Mouse (Mus musculus): ENCODE measurements at regions not wholly inside any gene's neighbourhood (a gene's known extent, or its start where the extent isn't known, plus 50 kb on each side); places are given as distances from the start of the nearest gene placed in this dataset.

DNA sequence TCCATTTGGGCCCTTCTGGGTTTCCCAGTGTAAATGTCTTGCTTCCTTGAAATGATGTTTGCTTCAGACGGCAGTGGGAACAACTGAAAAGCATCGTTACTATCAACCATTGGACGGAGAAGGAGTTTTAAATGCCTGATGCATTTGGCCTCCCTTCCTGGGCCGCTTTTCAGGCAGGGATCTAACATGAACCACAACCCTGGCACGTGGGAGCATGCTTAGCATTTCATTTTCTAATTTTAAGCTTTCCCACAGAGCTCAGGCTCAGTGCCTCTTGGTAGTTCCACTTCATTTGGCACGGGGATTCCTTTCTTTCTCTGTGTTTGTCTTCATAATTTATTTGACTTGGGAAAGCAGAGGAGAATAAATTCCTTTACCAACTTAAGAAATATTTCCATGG is 406.6 kb upstream of the Nbea start:
- Histone ChIP-seq H3K9ac (replicated peaks; ENCODE audit: low read depth, low read length) (no peak overlapping the region), H3K36me3 (replicated peaks; ENCODE audit: control insufficient read depth, insufficient read depth, low read length) (no peaks in the 10 kb centered on the region), H3K4me2 (ENCODE audit: low read depth, low read length) (no peak overlapping the region), H3K27ac (ENCODE audit: low read depth) (no peak overlapping the region), H3K27me3 (ENCODE audit: control insufficient read depth, insufficient read depth, low read length) (no peaks in the 10 kb centered on the region), H3K9me3 (replicated peaks; ENCODE audit: control insufficient read depth, low read length) (no peaks in the 10 kb centered on the region), H3K4me3 (ENCODE audit: low read depth, low read length) (no peak overlapping the region), H3K4me1 (ENCODE audit: control insufficient read depth, insufficient read depth) (no peaks in the 10 kb centered on the region)
- 55% methylated on average over 6 of the region's 6 CpGs for WGBS
- TF ChIP-seq CTCF (IDR thresholded peaks at IDR 0.05; ENCODE audit: low read depth) (no peak), EP300 (IDR thresholded peaks at IDR 0.05; ENCODE audit: low read depth) (no peak)
- ATAC-seq (ENCODE audit: insufficient read depth, low read depth) (no peak), DNase-seq (ENCODE audit: low spot score) (no peak)

DNA sequence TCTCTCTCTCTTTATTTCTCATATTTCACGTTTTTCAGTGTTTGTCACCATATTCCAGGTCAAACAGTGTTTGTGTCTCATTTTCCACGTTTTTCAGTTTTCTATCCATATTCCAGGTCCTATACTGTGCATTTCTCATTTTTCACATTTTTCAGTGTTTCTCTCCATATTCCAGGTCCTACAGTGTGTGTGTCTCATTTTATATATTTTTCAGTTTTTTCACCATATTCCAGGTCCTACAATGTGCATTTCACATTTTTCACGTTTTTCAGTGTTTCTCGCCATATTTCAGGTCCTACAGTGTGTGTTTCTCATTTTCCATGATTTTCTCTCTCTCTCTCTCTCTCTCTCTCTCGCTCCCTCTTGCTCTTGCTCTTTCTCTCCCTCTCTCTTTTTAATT is 391.9 kb upstream of the Nbea start:
- DNase-seq (ENCODE audit: low spot score) (no peak), ATAC-seq (ENCODE audit: insufficient read depth, low read depth) (no peak)
- Histone ChIP-seq H3K9ac (replicated peaks; ENCODE audit: low read depth, low read length) (no peak overlapping the region), H3K4me3 (ENCODE audit: low read depth, low read length) (no peak overlapping the region), H3K9me3 (replicated peaks; ENCODE audit: control insufficient read depth, low read length) (0 out of 2 replicates have a peak, but pooled peaks cover 5% of the 10 kb centered on the region), H3K27me3 (ENCODE audit: control insufficient read depth, insufficient read depth, low read length) (no peaks in the 10 kb centered on the region), H3K27ac (ENCODE audit: low read depth) (no peak overlapping the region), H3K36me3 (replicated peaks; ENCODE audit: control insufficient read depth, insufficient read depth, low read length) (no peaks in the 10 kb centered on the region), H3K4me1 (ENCODE audit: control insufficient read depth, insufficient read depth) (no peaks in the 10 kb centered on the region), H3K4me2 (ENCODE audit: low read depth, low read length) (no peak overlapping the region)
- 59% methylated on average over 5 of the region's 5 CpGs for WGBS
- TF ChIP-seq EP300 (IDR thresholded peaks at IDR 0.05; ENCODE audit: low read depth) (no peak), CTCF (IDR thresholded peaks at IDR 0.05; ENCODE audit: low read depth) (no peak)

DNA sequence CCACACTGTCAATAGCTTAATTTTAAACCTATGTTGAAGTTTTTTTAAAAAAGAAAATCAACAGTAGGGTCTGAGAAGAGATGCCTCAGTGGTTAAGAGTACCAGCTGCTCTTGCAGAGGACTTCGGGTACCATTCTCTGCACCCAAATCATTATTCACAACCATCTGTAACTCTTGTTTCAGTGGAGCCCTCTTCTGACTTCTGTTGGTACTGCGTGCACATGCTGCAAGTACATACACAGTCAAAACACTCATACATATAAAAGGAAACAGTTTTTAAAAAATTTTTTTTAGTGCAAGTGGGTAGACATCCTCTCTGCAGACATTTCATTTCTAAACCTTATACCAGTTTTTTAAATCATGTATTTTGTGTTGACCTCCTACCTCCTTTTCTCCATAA is 352.7 kb upstream of the Nbea start:
- ATAC-seq (ENCODE audit: insufficient read depth, low read depth) (no peak), DNase-seq (ENCODE audit: low spot score) (no peak)
- H3K9me3 ChIP-seq (replicated peaks; ENCODE audit: control insufficient read depth, low read length) = no peaks in the 10 kb centered on the region
- 73% methylated on average over 2 of the region's 2 CpGs for WGBS
- H3K4me1 ChIP-seq (ENCODE audit: control insufficient read depth, insufficient read depth) = no peaks in the 10 kb centered on the region
- no peak overlapping the region for H3K4me2 ChIP-seq (ENCODE audit: low read depth, low read length)
- H3K9ac ChIP-seq (replicated peaks; ENCODE audit: low read depth, low read length) = no peak overlapping the region
- no peaks in the 10 kb centered on the region for H3K36me3 ChIP-seq (replicated peaks; ENCODE audit: control insufficient read depth, insufficient read depth, low read length)
- no peak overlapping the region for H3K4me3 ChIP-seq (ENCODE audit: low read depth, low read length)
- no peak overlapping the region for H3K27ac ChIP-seq (ENCODE audit: low read depth)
- no peak for TF ChIP-seq EP300 (IDR thresholded peaks at IDR 0.05; ENCODE audit: low read depth)
- TF ChIP-seq CTCF (IDR thresholded peaks at IDR 0.05; ENCODE audit: low read depth) = no peak
- H3K27me3 ChIP-seq (ENCODE audit: control insufficient read depth, insufficient read depth, low read length) = no peaks in the 10 kb centered on the region

DNA sequence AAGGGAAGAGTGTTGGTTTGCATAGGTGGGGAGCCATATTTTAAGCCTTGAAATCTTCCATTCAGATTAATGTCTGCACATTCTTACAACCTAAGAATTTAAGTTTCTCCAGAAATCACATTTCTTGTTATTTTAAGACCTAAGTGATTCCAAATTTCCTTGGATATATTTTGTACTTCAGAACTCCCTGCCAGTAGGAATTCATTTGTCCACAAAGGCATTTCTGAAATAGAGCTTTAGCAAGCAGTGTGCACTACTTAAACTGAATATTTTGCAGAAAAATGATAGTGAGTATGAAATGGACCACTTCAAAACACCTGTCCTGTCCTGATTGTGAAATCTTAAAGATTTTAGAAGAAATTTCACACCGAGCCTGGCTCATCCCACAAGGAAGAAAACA is 320.9 kb upstream of the Nbea start:
- no peak overlapping the region for H3K4me2 ChIP-seq (ENCODE audit: low read depth, low read length)
- no peak overlapping the region for H3K27ac ChIP-seq (ENCODE audit: low read depth)
- H3K27me3 ChIP-seq (ENCODE audit: control insufficient read depth, insufficient read depth, low read length) = no peaks in the 10 kb centered on the region
- ATAC-seq (ENCODE audit: insufficient read depth, low read depth) = no peak
- WGBS = 81% methylated on average over 1 of the region's 1 CpGs
- H3K4me3 ChIP-seq (ENCODE audit: low read depth, low read length) = no peak overlapping the region
- no peaks in the 10 kb centered on the region for H3K36me3 ChIP-seq (replicated peaks; ENCODE audit: control insufficient read depth, insufficient read depth, low read length)
- DNase-seq (ENCODE audit: low spot score) = no peak
- no peaks in the 10 kb centered on the region for H3K4me1 ChIP-seq (ENCODE audit: control insufficient read depth, insufficient read depth)
- 0 out of 2 replicates have a peak, but pooled peaks cover 5% of the 10 kb centered on the region for H3K9me3 ChIP-seq (replicated peaks; ENCODE audit: control insufficient read depth, low read length)
- no peak for TF ChIP-seq EP300 (IDR thresholded peaks at IDR 0.05; ENCODE audit: low read depth)
- TF ChIP-seq CTCF (IDR thresholded peaks at IDR 0.05; ENCODE audit: low read depth) = no peak
- no peak overlapping the region for H3K9ac ChIP-seq (replicated peaks; ENCODE audit: low read depth, low read length)

DNA sequence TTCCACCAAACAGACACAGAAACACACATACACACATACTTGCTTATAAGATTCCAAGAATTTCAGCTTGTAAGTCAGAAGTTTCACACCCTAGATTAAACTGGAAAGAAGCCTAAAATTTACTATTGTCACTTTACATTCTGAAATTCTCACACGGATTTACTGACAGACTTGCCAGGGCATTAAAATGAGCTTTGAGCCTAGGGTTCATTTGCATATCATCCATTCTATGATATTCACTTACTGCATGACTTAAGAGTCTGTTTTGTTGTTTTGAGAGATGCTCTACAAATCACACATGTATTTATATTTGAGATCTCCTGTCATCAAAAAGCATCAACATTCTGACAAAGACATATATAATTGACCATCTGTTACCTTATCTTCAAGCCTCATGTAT is 315.8 kb upstream of the Nbea start:
- H3K9ac ChIP-seq (replicated peaks; ENCODE audit: low read depth, low read length) = no peak overlapping the region
- no peak overlapping the region for H3K27ac ChIP-seq (ENCODE audit: low read depth)
- no peaks in the 10 kb centered on the region for H3K27me3 ChIP-seq (ENCODE audit: control insufficient read depth, insufficient read depth, low read length)
- H3K4me2 ChIP-seq (ENCODE audit: low read depth, low read length) = no peak overlapping the region
- H3K9me3 ChIP-seq (replicated peaks; ENCODE audit: control insufficient read depth, low read length) = no peaks in the 10 kb centered on the region
- no peaks in the 10 kb centered on the region for H3K4me1 ChIP-seq (ENCODE audit: control insufficient read depth, insufficient read depth)
- H3K4me3 ChIP-seq (ENCODE audit: low read depth, low read length) = no peak overlapping the region
- DNase-seq (ENCODE audit: low spot score) = no peak
- TF ChIP-seq CTCF (IDR thresholded peaks at IDR 0.05; ENCODE audit: low read depth) (no peak), EP300 (IDR thresholded peaks at IDR 0.05; ENCODE audit: low read depth) (no peak)
- ATAC-seq (ENCODE audit: insufficient read depth, low read depth) = no peak
- H3K36me3 ChIP-seq (replicated peaks; ENCODE audit: control insufficient read depth, insufficient read depth, low read length) = no peaks in the 10 kb centered on the region
- WGBS = 41% methylated on average over 1 of the region's 1 CpGs

DNA sequence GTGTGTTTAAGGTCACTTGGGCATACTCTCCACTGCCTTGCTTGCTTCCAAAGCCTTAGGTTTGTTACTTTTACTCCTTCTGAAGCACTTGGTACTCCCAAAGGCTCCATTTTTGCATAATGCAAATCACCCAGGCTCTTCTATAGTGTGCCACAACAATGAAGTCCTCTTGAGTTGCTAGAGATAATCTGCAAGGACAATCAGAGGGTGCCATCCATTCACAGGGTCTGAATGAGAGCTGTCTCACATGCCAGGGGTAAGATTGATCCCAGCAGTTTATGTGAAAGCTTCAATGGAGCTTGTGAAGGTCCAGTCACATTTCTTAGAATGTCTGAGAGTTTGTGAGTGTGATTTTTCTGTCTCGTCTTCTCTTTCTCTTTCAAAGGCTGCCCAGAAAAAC is 310.4 kb upstream of the Nbea start:
- H3K27me3 ChIP-seq (ENCODE audit: control insufficient read depth, insufficient read depth, low read length) = no peaks in the 10 kb centered on the region
- no peak overlapping the region for H3K9ac ChIP-seq (replicated peaks; ENCODE audit: low read depth, low read length)
- TF ChIP-seq CTCF (IDR thresholded peaks at IDR 0.05; ENCODE audit: low read depth) (no peak), EP300 (IDR thresholded peaks at IDR 0.05; ENCODE audit: low read depth) (no peak)
- no peaks in the 10 kb centered on the region for H3K36me3 ChIP-seq (replicated peaks; ENCODE audit: control insufficient read depth, insufficient read depth, low read length)
- 78% methylated on average over 1 of the region's 1 CpGs for WGBS
- ATAC-seq (ENCODE audit: insufficient read depth, low read depth) (no peak), DNase-seq (ENCODE audit: low spot score) (no peak)
- no peak overlapping the region for H3K4me3 ChIP-seq (ENCODE audit: low read depth, low read length)
- no peak overlapping the region for H3K27ac ChIP-seq (ENCODE audit: low read depth)
- H3K4me1 ChIP-seq (ENCODE audit: control insufficient read depth, insufficient read depth) = peaks cover 4% of the 10 kb centered on the region; the same call in 1 of the 2 replicates
- no peaks in the 10 kb centered on the region for H3K9me3 ChIP-seq (replicated peaks; ENCODE audit: control insufficient read depth, low read length)
- no peak overlapping the region for H3K4me2 ChIP-seq (ENCODE audit: low read depth, low read length)

Measured in heart, postnatal 0 days (tissue).